Mouse (Mus musculus): ENCODE data around the gene Gm20877. TPM values are rescaled to one million over a fixed set of nuclear protein-coding genes. Genes with fewer than 3 reads are reported as not detected.
"Not testable (repeated sequence)": the region's sequence is repeated elsewhere in the genome, so short reads cannot be mapped to it uniquely, and the experiment has no call there.

Gm20877 gene
- not detected for total RNA-seq (2021)

GRCm38 (mm10) chrY:17093573-17093972 is at the start of gene Gm20877:
Gene Gm20877 (plus strand): TSS chrY:17093873.
- intact Hi-C loops (cut with DNase I); DNase-seq (ENCODE audit: low spot score): not testable (repeated sequence)

All from heart, postnatal 25 days (tissue).